Mouse (Mus musculus) cerebral cortex, adult 2 months (tissue): Measurements from ENCODE around the gene Mrps18b.

ENCODE experiments used
- WGBS: fragments of 180-500 bp; shearing (Covaris S2); methylation state at CpG from one replicate; pipeline ENCODE4 v1.1.7; 2018; 5-methylcytosine and 5-hydroxymethylcytosine counted together

Mrps18b gene

GRCm38 (mm10) chr17:35873774-35874519, 42.2 kb downstream of the Mrps18b start:
- 28% methylated on average over 21 of the region's 21 CpGs for WGBS

DNA sequence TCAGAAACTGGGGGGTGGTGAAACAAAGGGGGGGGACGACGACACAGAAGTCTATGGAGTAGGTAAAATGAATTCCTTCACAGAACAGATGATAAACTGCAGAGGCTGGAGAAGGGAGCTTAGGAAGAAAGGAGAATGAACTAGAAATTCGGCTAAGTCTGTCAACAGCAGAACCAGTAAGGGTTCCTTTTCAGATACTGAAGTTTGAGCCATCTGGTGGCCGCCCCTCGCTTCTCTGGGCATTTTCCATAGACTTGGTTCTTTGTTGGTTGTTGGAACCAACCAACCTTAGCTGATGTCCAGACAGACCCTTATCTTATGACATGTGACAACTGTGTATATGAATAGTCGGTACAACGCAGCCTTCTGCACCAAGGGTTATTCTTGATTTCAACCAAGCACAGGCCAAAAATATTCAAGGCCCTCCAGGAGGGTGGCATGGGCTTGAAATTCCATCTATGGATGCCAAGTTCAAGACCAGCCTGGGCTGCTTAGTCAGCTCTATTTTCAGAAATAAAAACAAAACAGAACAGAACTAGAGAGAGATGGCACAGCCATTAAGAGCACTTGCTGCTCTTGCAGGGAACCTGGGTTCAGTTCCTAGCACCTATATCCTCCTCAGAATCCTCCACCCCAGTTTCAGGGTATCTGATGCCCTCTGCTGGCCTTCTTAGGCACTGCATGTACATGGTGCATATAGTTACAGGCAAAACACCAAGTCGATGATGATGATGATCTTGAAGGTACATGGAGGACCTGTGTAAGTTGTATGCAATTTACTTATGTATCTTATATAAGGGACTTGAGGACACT, 45.1 kb downstream of the Mrps18b start:
- WGBS = 44% methylated on average over 8 of the region's 8 CpGs

- 42% methylated on average over 9 of the region's 9 CpGs for WGBS
These were observed 45.9 kb downstream of the Mrps18b start for GRCm38 (mm10) chr17:35870151-35870883.

DNA sequence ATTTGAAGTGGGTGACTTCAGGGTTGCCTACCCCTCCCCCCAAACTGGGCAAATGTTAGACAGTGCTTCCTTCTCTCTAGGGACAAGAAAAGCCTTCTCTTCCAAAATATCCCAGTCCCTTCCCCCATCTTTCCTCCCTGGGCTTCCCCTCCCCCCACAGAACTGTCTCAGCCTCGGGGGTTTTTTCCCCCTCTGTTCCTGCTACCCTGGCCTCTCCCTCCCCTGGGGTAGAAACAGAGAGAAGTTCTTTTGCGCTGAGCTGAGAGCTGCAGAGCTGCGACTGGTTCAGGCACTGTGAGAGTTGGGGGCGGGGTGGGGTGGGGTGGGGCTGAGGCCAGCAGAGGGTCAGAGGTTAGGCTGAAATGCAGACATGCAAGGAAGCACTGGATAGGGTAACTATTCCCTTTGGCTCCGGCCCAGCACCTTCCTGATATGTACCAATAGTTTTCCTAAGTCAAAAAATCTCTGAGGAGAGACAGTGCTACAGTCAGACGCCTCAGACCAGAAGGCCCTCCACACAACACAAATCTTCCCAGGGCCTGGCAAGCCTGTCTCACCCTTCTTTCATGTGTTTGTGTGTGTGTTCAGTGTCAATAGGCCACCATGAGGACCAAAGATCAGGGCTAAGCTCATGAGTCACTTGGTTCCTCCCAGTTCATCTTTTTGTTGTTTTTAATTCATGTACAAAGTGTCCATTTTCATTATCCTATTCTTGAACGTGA, 46.7 kb downstream of the Mrps18b start:
- WGBS = 24% methylated on average over 7 of the region's 7 CpGs

- 15% methylated on average over 7 of the region's 7 CpGs for WGBS
These were observed 47.2 kb downstream of the Mrps18b start for GRCm38 (mm10) chr17:35868961-35869345.

DNA sequence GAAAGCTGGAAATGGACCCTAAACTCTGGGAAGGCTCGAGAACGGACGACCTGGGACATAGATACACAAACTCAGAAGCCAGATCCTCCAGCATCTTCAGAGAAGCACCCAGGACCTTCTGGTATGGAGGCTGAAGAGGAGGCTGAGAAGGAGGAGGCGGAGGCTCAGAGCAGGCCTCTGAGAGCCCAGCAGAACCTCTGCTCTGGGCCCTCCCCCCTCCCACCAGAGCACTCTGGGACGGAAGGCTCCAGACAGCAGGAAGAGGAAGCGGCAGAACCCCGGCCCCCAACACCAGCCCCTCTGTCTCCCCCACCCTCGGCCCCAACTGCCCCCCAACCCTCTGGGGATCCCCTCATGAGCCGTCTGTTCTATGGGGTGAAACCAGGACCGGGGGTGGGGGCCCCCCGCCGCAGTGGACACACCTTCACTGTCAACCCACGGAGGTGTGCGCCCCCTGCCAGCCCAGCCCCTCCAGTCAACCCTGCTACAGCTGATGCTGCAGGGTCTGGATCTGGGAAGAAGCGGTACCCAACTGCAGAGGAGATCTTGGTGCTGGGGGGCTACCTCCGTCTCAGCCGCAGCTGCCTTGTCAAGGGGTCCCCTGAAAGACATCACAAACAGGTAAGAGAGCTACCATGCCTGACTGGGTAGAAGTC, 47.9 kb downstream of the Mrps18b start:
- WGBS = 31% methylated on average over 17 of the region's 17 CpGs

- WGBS = 22% methylated on average over 26 of the region's 26 CpGs
These were observed 49.0 kb downstream of the Mrps18b start for GRCm38 (mm10) chr17:35866911-35867890.

- 2% methylated on average over 36 of the region's 38 CpGs for WGBS
These were observed 49.8 kb downstream of the Mrps18b start for GRCm38 (mm10) chr17:35866281-35866831.

DNA sequence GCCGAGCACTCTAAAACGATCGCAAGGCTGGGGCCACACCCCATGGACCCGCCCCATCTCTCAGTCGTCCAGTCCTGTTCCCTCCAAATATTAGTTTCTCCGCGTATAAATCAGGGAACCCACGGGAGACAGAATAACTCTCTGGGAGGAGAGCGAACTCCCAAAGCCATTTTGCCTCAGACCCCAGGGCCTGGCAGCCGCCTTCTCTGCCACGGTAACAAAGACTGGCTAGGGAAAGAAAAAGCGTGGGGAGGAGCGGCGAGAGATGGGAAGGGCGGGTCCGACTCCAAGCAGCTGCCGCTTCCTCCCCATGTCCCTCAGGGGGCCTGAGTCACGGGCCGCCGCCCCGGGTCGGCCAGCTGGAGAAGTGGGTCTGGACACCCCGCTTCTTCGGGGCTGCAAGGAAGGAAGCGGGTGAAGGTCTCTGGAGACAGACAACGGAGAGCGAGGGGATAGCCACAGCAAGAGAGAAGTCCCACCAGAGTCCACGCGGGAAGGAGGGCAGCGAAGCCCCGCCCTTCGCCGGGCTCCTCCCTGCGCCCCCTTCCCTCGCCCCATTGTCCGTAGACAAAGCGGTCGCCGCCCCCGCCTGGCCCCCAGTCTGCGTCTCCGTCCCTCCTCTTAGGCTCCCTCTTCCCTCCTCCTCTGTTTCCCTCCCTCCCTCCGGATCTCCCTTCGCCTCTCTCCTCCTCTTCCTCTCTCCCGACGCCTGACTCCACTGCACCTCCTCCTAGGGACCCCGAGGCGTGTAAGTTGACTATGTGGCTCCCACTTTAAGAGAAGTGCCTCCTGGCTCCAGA, 50.5 kb downstream of the Mrps18b start, which contains the start of gene Ppp1r18:
Ppp1r18 (plus strand) TSS at position 113 of the 800 bp plus-strand sequence.
- WGBS = under 1% methylated on average over 47 of the region's 48 CpGs

DNA sequence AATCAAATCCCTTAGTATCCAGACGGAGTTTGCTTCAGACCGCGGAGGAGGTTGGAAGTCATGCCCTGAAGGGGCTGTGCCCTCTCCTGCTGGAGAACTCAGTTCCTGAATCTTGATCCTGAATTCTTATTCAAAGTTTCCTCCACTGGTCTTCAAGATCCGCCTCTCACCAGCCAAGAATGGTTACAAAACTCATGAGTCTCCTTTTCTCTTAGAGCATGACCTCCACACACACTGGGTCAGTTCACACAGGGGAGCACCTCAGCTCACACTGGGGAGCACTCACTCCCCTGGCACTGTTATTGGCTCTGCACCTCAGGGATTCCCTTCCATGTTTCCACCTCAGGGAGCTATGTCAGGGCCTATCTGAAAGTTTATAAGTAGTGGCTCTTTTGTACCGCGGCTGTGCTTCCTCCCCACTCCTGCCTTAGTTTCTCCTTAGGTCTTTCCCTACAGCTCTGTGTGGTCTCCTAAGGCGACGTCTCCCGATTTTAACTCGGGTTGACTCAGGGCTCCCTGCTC, 51.3 kb downstream of the Mrps18b start:
- 45% methylated on average over 10 of the region's 10 CpGs for WGBS

- WGBS = under 1% methylated on average over 47 of the region's 47 CpGs
These were observed 54.9 kb downstream of the Mrps18b start, which contains the start of gene Nrm for GRCm38 (mm10) chr17:35861198-35861857. Nrm (plus strand) TSS chr17:35861318.

GRCm38 (mm10) chr17:35860831-35861197, 55.4 kb downstream of the Mrps18b start:
- WGBS = 4% methylated on average over 12 of the region's 12 CpGs
